Mouse (Mus musculus): ENCODE results near the gene Boll. TPM values are rescaled to one million over a fixed set of nuclear protein-coding genes. Genes with fewer than 3 reads are reported as not detected.

Gene Boll
- total and polyA plus RNA-seq, 3 experiments = not detected

DNA sequence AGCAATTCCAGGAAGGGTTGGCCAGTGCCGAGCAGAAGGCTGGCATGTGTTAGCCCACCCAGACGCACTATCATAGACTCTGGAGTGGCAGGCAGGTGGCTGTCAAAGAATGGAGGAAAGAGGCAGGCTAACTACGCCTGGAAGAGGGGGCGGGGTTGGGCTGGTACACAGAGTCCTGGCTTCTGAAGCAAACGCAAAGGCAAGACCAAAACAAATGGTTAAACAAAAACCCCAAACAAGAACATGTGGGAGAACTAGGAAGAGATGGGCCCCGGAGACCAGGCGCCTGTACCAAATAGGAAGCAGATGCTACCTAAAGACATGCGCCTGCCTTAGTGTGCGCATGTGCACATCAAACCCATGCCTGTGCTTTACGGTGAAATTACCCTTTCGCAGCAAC, 139.2 kb downstream of the Boll start:
- Histone ChIP-seq H3K36me3 (replicated peaks in 1 of 2; ENCODE audit: control insufficient read depth in 1 of 2, insufficient read depth in 1 of 2, low read length in 1 of 2) (no peaks in the 10 kb centered on the region), H3K4me3 (replicated peaks in 1 of 3; ENCODE audit: low read depth in 2 of 3, low read length in 2 of 3, poor library complexity in 1 of 3) (no peak overlapping the region), H3K79me2 (replicated peaks; ENCODE audit: control insufficient read depth, extremely low read depth, insufficient read depth, poor library complexity, severe bottlenecking) (no peaks in the 10 kb centered on the region), H3K27ac (ENCODE audit: insufficient read depth, low read depth) (no peak overlapping the region), H3K9me3 (replicated peaks; ENCODE audit: low read length) (no peaks in the 10 kb centered on the region), H3K9ac (ENCODE audit: insufficient read depth, low read depth) (no peak overlapping the region), H3K4me2 (ENCODE audit: insufficient read depth, low read depth, poor library complexity, severe bottlenecking) (no peak overlapping the region), H3K27me3 (replicated peaks) (no peaks in the 10 kb centered on the region), H3K4me1 (ENCODE audit: control insufficient read depth in 1 of 2, insufficient read depth in 2 of 2) (no peaks in the 10 kb centered on the region)
- TF ChIP-seq POLR2A (IDR thresholded peaks at IDR 0.05; ENCODE audit: low read depth, low read length) (no peak), USF1 (IDR thresholded peaks at IDR 0.05; ENCODE audit: low read depth, low read length) (no peak), SMC3 (IDR thresholded peaks at IDR 0.05; ENCODE audit: low read depth, low read length) (no peak), BHLHE40 (IDR thresholded peaks at IDR 0.05; ENCODE audit: low read depth, low read length) (no peak), MYC (IDR thresholded peaks at IDR 0.05; ENCODE audit: low read depth, low read length) (no peak), SIN3A (IDR thresholded peaks at IDR 0.05; ENCODE audit: low read length) (no peak), ZC3H11A (IDR thresholded peaks at IDR 0.05; ENCODE audit: low read depth, low read length) (no peak), POLR2AphosphoS2 (IDR thresholded peaks at IDR 0.05; ENCODE audit: low read depth, low read length) (no peak), JUN (IDR thresholded peaks at IDR 0.05; ENCODE audit: insufficient read depth, low read depth, low read length) (no peak), MXI1 (IDR thresholded peaks at IDR 0.05; ENCODE audit: low read depth, low read length) (no peak), RCOR1 (conservative IDR thresholded peaks at IDR 0.05; ENCODE audit: low read depth, low read length) (no peak), ZNF384 (IDR thresholded peaks at IDR 0.05; ENCODE audit: low read depth, low read length) (no peak), TBP (conservative IDR thresholded peaks at IDR 0.05; ENCODE audit: low read depth, low read length) (no peak), USF2 (conservative IDR thresholded peaks at IDR 0.05; ENCODE audit: low read depth, low read length) (no peak), IRF4 (IDR thresholded peaks at IDR 0.05; ENCODE audit: low read depth, low read length) (no peak)
- no peak for DNase-seq (ENCODE audit: extremely low read depth)
- in situ Hi-C loops (cut with MboI; ENCODE audit: low pct_ligation_motif_present, low pct_unique_long_range_greater_than_20kb, low sequenced_read_pairs) = no loop called here
- dilution Hi-C loops (cut with MboI; ENCODE audit: extremely low pct_ligation_motif_present, extremely low pct_unique_long_range_greater_than_20kb, low sequenced_read_pairs) = no loop called here

DNA sequence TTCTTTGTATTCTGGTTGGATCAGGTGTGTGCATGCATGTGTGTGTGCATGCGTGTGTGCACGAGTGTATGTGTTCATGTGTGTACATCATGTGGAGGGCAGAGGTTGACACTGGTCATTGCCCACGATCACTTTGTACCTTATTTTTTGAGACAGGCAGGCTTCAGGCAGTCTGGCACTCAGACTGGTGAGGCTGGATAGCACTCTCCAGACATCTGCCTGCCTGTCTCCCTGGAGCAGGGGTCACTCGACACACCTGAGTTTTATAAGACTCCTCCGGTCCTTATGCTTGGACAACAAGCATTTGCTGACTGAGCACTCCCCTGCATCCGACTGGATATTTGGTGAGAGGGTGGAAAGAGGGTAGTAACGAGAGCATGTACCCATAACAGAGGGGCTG, 140.2 kb downstream of the Boll start:
- Histone ChIP-seq H3K4me3 (replicated peaks in 1 of 3; ENCODE audit: low read depth in 2 of 3, low read length in 2 of 3, poor library complexity in 1 of 3) (no peak overlapping the region), H3K4me2 (ENCODE audit: insufficient read depth, low read depth, poor library complexity, severe bottlenecking) (no peak overlapping the region), H3K27me3 (replicated peaks) (no peaks in the 10 kb centered on the region), H3K9ac (ENCODE audit: insufficient read depth, low read depth) (no peak overlapping the region), H3K9me3 (replicated peaks; ENCODE audit: low read length) (no peaks in the 10 kb centered on the region), H3K36me3 (replicated peaks in 1 of 2; ENCODE audit: control insufficient read depth in 1 of 2, insufficient read depth in 1 of 2, low read length in 1 of 2) (no peaks in the 10 kb centered on the region), H3K27ac (ENCODE audit: insufficient read depth, low read depth) (no peak overlapping the region), H3K4me1 (ENCODE audit: control insufficient read depth in 1 of 2, insufficient read depth in 2 of 2) (no peaks in the 10 kb centered on the region), H3K79me2 (replicated peaks; ENCODE audit: control insufficient read depth, extremely low read depth, insufficient read depth, poor library complexity, severe bottlenecking) (no peaks in the 10 kb centered on the region)
- DNase-seq (ENCODE audit: extremely low read depth) = no peak
- no peak for TF ChIP-seq IRF4 (IDR thresholded peaks at IDR 0.05; ENCODE audit: low read depth, low read length)
- no peak for TF ChIP-seq TBP (conservative IDR thresholded peaks at IDR 0.05; ENCODE audit: low read depth, low read length)
- TF ChIP-seq MAFK (IDR thresholded peaks at IDR 0.05; ENCODE audit: insufficient replicate concordance, low read length) = no peak
- no peak for TF ChIP-seq EP300 (IDR thresholded peaks at IDR 0.05; ENCODE audit: low read length)
- no peak for TF ChIP-seq UBTF (IDR thresholded peaks at IDR 0.05; ENCODE audit: low read depth, low read length)
- TF ChIP-seq ZNF384 (IDR thresholded peaks at IDR 0.05; ENCODE audit: low read depth, low read length) = no peak
- no peak for TF ChIP-seq CTCF (conservative IDR thresholded peaks at IDR 0.05 in 1 of 2, IDR thresholded peaks at IDR 0.05 in 1 of 2; ENCODE audit: low read depth in 2 of 2, low read length in 2 of 2)
- TF ChIP-seq MYC (IDR thresholded peaks at IDR 0.05; ENCODE audit: low read depth, low read length) = no peak
- no peak for TF ChIP-seq SMC3 (IDR thresholded peaks at IDR 0.05; ENCODE audit: low read depth, low read length)
- no peak for TF ChIP-seq POLR2A (IDR thresholded peaks at IDR 0.05; ENCODE audit: low read depth, low read length)
- no peak for TF ChIP-seq USF2 (conservative IDR thresholded peaks at IDR 0.05; ENCODE audit: low read depth, low read length)
- TF ChIP-seq MEF2A (IDR thresholded peaks at IDR 0.05; ENCODE audit: borderline replicate concordance, low read depth, low read length) = no peak
- TF ChIP-seq RAD21 (IDR thresholded peaks at IDR 0.05; ENCODE audit: low read depth, low read length) = no peak
- no peak for TF ChIP-seq HCFC1 (IDR thresholded peaks at IDR 0.05; ENCODE audit: low read depth, low read length)
- dilution Hi-C loops (cut with MboI; ENCODE audit: extremely low pct_ligation_motif_present, extremely low pct_unique_long_range_greater_than_20kb, low sequenced_read_pairs) (no loop called here), in situ Hi-C loops (cut with MboI; ENCODE audit: low pct_ligation_motif_present, low pct_unique_long_range_greater_than_20kb, low sequenced_read_pairs) (no loop called here)

All from CH12.LX (cell line).